Comparison of ENCODE assay signal across 8 mouse cellular contexts in the genomic region with DNA sequence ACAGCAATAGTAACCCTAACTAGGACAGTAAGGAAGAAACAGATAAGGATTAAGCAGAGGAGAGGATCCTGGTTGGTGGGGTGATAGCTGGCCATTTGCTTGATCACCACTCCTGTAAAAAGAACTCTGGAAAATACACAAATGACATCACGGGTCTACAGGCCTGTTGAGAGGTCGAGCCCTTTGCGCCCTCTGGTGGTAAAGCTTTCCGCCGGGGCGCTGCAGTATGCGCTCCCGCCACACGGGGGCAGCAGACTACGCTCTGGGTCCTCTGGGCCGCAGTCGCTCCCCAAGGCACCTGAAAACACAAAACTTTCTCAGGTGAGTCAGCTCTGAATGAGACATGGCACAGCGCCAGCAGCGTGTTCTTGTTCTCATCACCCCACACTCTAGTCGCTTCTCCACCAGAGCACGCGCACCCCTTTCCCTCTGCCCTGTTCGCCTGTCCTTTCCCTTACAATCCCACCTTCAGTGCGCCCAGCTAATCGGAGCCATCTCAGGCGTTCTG. TPM values are rescaled to one million over a fixed set of nuclear protein-coding genes. Genes with fewer than 3 reads are reported as not detected.
DNase-seq lines count a peak whose midpoint lies in the region; ATAC-seq and TF ChIP-seq lines count a peak whose summit lies in the region.

No protein-coding gene starts in this region.

- no peaks in the 10 kb centered on the region for H3K27me3 ChIP-seq in heart, embryonic 13.5 days (replicated peaks)
- H3K27me3 ChIP-seq in liver, embryonic 11.5 days (replicated peaks; ENCODE audit: control insufficient read depth, insufficient read depth, low read length): no peaks in the 10 kb centered on the region
- no peaks in the 10 kb centered on the region for H3K27me3 ChIP-seq in myocyte (ENCODE audit: control insufficient read depth, insufficient read depth, insufficient read length)

- 13% methylated on average over 21 of the region's 21 CpGs for WGBS in heart, embryonic 13.5 days
- 16% methylated on average over 21 of the region's 21 CpGs for WGBS in liver, embryonic 11.5 days

- H3K27ac ChIP-seq in heart, embryonic 13.5 days (replicated peaks): peak overlapping the region; percentile 26; the same call in 1 of the 2 replicates
- no peak overlapping the region for H3K27ac ChIP-seq in liver, embryonic 11.5 days (ENCODE audit: low read depth, low read length)

- H3K4me3 ChIP-seq in heart, embryonic 13.5 days: peak overlapping the region; percentile 23; the same call in 1 of the 2 replicates
- no peak overlapping the region for H3K4me3 ChIP-seq in liver, embryonic 11.5 days (ENCODE audit: low read depth, low read length)
- H3K4me3 ChIP-seq in myocyte: no peak overlapping the region

- no peak for TF ChIP-seq POLR2A in brain, embryonic 14.5 days (IDR thresholded peaks at IDR 0.05; ENCODE audit: borderline replicate concordance, extremely low read depth, insufficient read depth, insufficient read length, poor library complexity, severe bottlenecking)
- no peak for TF ChIP-seq POLR2A in myocyte (IDR thresholded peaks at IDR 0.05; ENCODE audit: insufficient read length, low read depth)

- peak; percentile 88 for DNase-seq in CD4-positive helper T cell, adult 2 months (ENCODE audit: low read depth, low spot score)
- DNase-seq in brain, embryonic 14.5 days (ENCODE audit: low read depth): peak; percentile 87
- DNase-seq in kidney, postnatal 10 days: peak; percentile 90
- peak; percentile 91 for DNase-seq in liver, embryonic 11.5 days (ENCODE audit: low spot score)
- DNase-seq in spleen, postnatal 4 days (ENCODE audit: low spot score in 2 of 2): peak; percentile 82 to 97

- H3K9me3 ChIP-seq in heart, embryonic 13.5 days: no peaks in the 10 kb centered on the region
- no peaks in the 10 kb centered on the region for H3K9me3 ChIP-seq in liver, embryonic 11.5 days (ENCODE audit: control insufficient read depth, low read length)

- ATAC-seq in erythroid progenitor cell, adult 5-6 weeks (replicated peaks; ENCODE audit: low FRiP score, poor library complexity, severe bottlenecking): peak; percentile 95
- peak; percentile 31; the same call in 1 of the 2 replicates for ATAC-seq in heart, embryonic 13.5 days (ENCODE audit: extremely low read depth, insufficient number of reproducible peaks, low FRiP score, low TSS enrichment)
- peak; percentile 82 for ATAC-seq in liver, embryonic 11.5 days (replicated peaks; ENCODE audit: low FRiP score)

- peaks cover 17% of the 10 kb centered on the region for H3K4me1 ChIP-seq in heart, embryonic 13.5 days
- H3K4me1 ChIP-seq in liver, embryonic 11.5 days (replicated peaks; ENCODE audit: control insufficient read depth, insufficient read depth, low read length): peaks cover 3% of the 10 kb centered on the region; the same call in 1 of the 2 replicates

- no peak overlapping the region for H3ac ChIP-seq in myocyte (ENCODE audit: control insufficient read depth, insufficient read length)

- TF ChIP-seq CTCF in brain, embryonic 14.5 days (IDR thresholded peaks at IDR 0.05; ENCODE audit: borderline replicate concordance, extremely low read depth, insufficient read depth, insufficient read length): peak; percentile 100

- H3K79me2 ChIP-seq in myocyte (ENCODE audit: control insufficient read depth, insufficient read depth): no peaks in the 10 kb centered on the region

- peak overlapping the region; percentile 56 for H3K4me2 ChIP-seq in heart, embryonic 13.5 days
- H3K4me2 ChIP-seq in liver, embryonic 11.5 days: peak overlapping the region; percentile 46
- H3K4me2 ChIP-seq in myocyte (ENCODE audit: low read depth): peak overlapping the region; percentile 49

- no peaks in the 10 kb centered on the region for H3K36me3 ChIP-seq in heart, embryonic 13.5 days
- H3K36me3 ChIP-seq in liver, embryonic 11.5 days (ENCODE audit: control insufficient read depth, insufficient read depth, low read length): no peaks in the 10 kb centered on the region
- no peaks in the 10 kb centered on the region for H3K36me3 ChIP-seq in myocyte (ENCODE audit: control insufficient read depth, insufficient read depth)

- H3K9ac ChIP-seq in heart, embryonic 13.5 days: peak overlapping the region; percentile 8; the same call in 1 of the 2 replicates
- H3K9ac ChIP-seq in liver, embryonic 11.5 days (ENCODE audit: low read depth, low read length): no peak overlapping the region

TF ChIP-seq in myocyte, 11 proteins besides CTCF, POLR2A, EP300 and RAD21:
- TF ChIP-seq TCF3 (IDR thresholded peaks at IDR 0.05; ENCODE audit: insufficient read length, low read depth) (no peak), MYOD1 (IDR thresholded peaks at IDR 0.05; ENCODE audit: control insufficient read depth in 1 of 3, insufficient read length in 2 of 3, low read depth in 2 of 3) (no peak), REST (IDR thresholded peaks at IDR 0.05; ENCODE audit: insufficient read depth, insufficient read length) (no peak), CEBPB (IDR thresholded peaks at IDR 0.05; ENCODE audit: insufficient read depth, poor library complexity, severe bottlenecking) (no peak)

RNA-seq across cellular contexts. Expression of a gene that starts 18.2 kb away (rescaled TPM):
- polyA plus RNA-seq in brain, embryonic 14.5 days (2012; rRNA removed): 61.1 and 67.4 TPM in 2 replicates
- 23.5 and 26.3 TPM in 2 replicates for total RNA-seq in erythroid progenitor cell, adult 5-6 weeks (2015; ENCODE audit: low replicate concordance)
- 16.9 and 21.7 TPM in 2 replicates for total RNA-seq in erythroid progenitor cell, adult 5-6 weeks (2017; ENCODE audit: low replicate concordance)
- 17.3 and 17.6 TPM in 2 replicates for polyA plus RNA-seq in heart, embryonic 13.5 days (2015; fragmentation: Nextera tagmentation; extraction: Ambion mirVana)
- 21.7 and 24.5 TPM in 2 replicates for polyA plus RNA-seq in liver, embryonic 11.5 days (2014; fragmentation: Nextera tagmentation; extraction: Ambion mirVana)
- polyA plus RNA-seq in myocyte (2012; fragmentation: generic; extraction: Trizol): 5.8 TPM

RNA-seq across cellular contexts. Expression of a gene that starts 18.3 kb away (rescaled TPM):
- 40.9 and 49.6 TPM in 2 replicates for polyA plus RNA-seq in brain, embryonic 14.5 days (2012; rRNA removed)
- 33.1 and 36.0 TPM in 2 replicates for total RNA-seq in erythroid progenitor cell, adult 5-6 weeks (2015; ENCODE audit: low replicate concordance)
- total RNA-seq in erythroid progenitor cell, adult 5-6 weeks (2017; ENCODE audit: low replicate concordance): 31.2 and 35.4 TPM in 2 replicates
- 33.3 and 35.2 TPM in 2 replicates for polyA plus RNA-seq in heart, embryonic 13.5 days (2015; fragmentation: Nextera tagmentation; extraction: Ambion mirVana)
- polyA plus RNA-seq in liver, embryonic 11.5 days (2014; fragmentation: Nextera tagmentation; extraction: Ambion mirVana): 50.2 and 52.4 TPM in 2 replicates
- polyA plus RNA-seq in myocyte (2012; fragmentation: generic; extraction: Trizol): 11.4 TPM

RNA-seq across cellular contexts. Expression of a gene that starts 21.7 kb away (rescaled TPM):
- 59.5 and 68.2 TPM in 2 replicates for polyA plus RNA-seq in brain, embryonic 14.5 days (2012; rRNA removed)
- total RNA-seq in erythroid progenitor cell, adult 5-6 weeks (2015; ENCODE audit: low replicate concordance): not detected in 2 replicates
- total RNA-seq in erythroid progenitor cell, adult 5-6 weeks (2017; ENCODE audit: low replicate concordance): not detected in 2 replicates
- 0.06 and 0.24 TPM in 2 replicates for polyA plus RNA-seq in heart, embryonic 13.5 days (2015; fragmentation: Nextera tagmentation; extraction: Ambion mirVana)
- polyA plus RNA-seq in liver, embryonic 11.5 days (2014; fragmentation: Nextera tagmentation; extraction: Ambion mirVana): 0.03 and 0.10 TPM in 2 replicates
- polyA plus RNA-seq in myocyte (2012; fragmentation: generic; extraction: Trizol): not detected

Comparison
In these comparisons a context has a peak if more than half of its experiments do, and no peak if none do; other contexts are left out.
1. ATAC-seq: peak in every context shown above with its lines; median percentile 95 in erythroid progenitor cell, adult 5-6 weeks; 82 in liver, embryonic 11.5 days; 31 in heart, embryonic 13.5 days.
2. RNA of a gene that starts 21.7 kb away (polyA plus RNA-seq): 59.5 to 68.2 TPM in brain, embryonic 14.5 days; 0.06 to 0.24 TPM in heart, embryonic 13.5 days, 0.03 to 0.10 TPM in liver, embryonic 11.5 days and not detected in myocyte (single experiment); every median in the first group is over 10 times any median in the second.
3. Peak in every context shown above with its lines, with median percentiles within 50 percentile points of each other: DNase-seq and H3K4me2 ChIP-seq.